Mouse (Mus musculus) skeletal muscle tissue, adult 2 months (tissue): ENCODE measurements around the gene Ppara.
"Not testable (repeated sequence)": the region's sequence is repeated elsewhere in the genome, so short reads cannot be mapped to it uniquely, and the experiment has no call there.

ENCODE experiments used
- DNase-seq: peaks from one replicate; pipeline ENCODE4 v3.0.0-alpha.2; 2012; ENCODE audit warnings: low read depth, low spot score

The Ppara gene

DNA sequence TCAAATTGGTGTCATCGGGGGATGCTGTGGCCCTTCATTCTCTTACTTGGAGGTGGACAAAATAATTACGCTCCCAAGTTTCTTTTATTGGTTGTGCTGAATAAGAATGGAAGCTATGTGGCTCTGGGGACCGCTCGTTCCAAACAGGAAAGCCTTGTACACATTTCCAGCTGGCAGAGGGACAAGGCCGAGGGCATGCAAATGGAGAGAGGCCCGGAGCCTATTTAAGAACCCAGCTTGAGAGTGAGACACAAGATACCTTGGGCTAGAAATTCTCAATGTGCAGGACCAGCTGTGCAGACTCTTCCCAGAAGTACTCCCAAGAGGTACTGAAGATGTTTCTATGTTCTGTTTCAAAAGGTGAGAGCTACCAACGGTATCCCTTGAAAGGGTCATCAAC lies 21.8 kb downstream of the Ppara start:
- DNase-seq: peak; percentile 57

DNA sequence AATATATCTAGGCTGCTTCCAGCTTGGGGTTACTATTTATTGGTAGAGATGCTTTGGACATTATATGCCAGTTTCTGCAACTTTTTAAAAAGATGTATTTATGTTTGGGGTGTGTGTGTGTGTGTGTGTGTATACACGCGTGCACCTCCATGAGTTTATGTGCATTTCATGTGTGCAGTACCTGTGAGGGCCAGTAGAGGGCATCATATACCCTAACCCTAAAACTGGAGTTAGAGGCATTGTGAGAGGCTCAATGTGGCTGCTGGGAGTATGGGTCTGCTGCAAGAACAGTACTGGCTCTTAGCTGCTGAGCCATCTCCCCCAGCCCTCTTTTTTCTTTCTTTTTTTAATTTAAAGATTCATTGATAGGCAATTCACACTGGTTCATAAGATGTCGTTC lies 23.0 kb downstream of the Ppara start:
- no peak for DNase-seq

GRCm38 (mm10) chr15:85762761-85763160 lies 28.0 kb downstream of the Ppara start:
- DNase-seq: no peak

DNA sequence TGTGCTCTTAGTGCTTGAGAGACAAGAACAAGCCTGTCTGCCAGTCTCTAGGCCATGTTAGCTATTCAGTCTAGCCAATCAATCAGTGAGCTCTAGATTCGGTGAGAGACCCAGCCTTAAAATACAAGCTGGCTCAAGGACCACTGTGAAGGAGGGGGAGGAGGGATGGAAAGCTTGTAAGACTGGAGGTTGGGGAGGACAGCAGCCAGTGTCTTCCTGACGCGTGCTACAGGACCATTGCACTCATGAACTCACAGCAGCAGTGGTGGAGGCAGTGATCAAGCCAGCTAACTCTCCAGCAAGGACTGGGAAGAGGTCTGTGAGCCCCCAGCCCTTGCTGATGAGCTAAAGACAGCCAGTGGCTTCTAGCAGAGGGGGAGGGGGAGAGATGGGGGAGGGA lies 30.2 kb downstream of the Ppara start:
- no peak for DNase-seq

DNA sequence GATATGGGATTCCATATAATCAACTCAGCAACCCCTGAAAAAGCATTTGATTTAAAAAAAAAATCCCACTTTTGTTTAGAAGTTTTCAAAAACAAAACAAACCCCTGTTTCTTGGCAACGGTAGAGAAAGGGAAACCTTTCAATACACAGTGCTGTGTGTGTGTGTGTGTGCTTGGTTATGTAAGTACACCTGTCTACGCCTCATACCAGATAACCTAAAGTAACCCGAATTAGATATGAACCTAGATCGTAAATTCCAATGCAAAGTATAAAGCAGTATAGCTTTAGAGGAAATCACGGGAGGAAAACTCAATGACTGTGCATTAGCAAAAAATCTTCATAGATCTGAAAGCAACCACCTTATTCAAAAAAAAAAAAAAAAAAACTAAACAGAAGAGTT lies 31.9 kb downstream of the Ppara start:
- DNase-seq: no peak

- no peak for DNase-seq
Measured at GRCm38 (mm10) chr15:85768991-85769390, 34.2 kb downstream of the Ppara start.

GRCm38 (mm10) chr15:85771306-85772121 lies 36.7 kb downstream of the Ppara start:
- DNase-seq: no peak

GRCm38 (mm10) chr15:85772146-85772740 lies 37.5 kb downstream of the Ppara start:
- no peak for DNase-seq

- DNase-seq: no peak
Measured at GRCm38 (mm10) chr15:85774419-85774818, 39.6 kb downstream of the Ppara start.

GRCm38 (mm10) chr15:85775001-85775400 lies 40.2 kb downstream of the Ppara start:
- no peak for DNase-seq

GRCm38 (mm10) chr15:85776241-85776640 lies 41.5 kb downstream of the Ppara start:
- DNase-seq: no peak

GRCm38 (mm10) chr15:85776771-85777170 lies 42.0 kb downstream of the Ppara start:
- peak; percentile 31 for DNase-seq

DNA sequence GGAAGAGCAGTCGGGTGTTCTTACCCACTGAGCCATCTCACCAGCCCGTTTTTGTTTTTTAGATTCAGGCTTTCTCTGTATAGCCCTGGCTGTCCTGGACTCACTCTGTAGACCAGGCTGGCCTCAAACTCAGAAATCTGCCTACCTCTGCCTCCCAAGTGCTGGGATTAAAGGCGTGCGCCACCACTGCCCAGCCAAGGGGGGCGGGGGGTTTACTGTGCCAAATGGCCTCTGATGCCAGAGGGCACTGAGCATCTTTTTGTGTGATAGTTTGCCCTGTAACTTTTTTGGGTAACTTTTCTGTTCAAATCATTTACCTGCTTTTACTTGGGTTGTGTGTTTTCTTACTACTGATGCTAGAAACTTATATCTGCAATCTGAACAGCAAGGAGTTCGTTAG lies 44.1 kb downstream of the Ppara start:
- DNase-seq: not testable (repeated sequence)

- no peak for DNase-seq
Measured at GRCm38 (mm10) chr15:85783146-85783545, 48.4 kb downstream of the Ppara start.

DNA sequence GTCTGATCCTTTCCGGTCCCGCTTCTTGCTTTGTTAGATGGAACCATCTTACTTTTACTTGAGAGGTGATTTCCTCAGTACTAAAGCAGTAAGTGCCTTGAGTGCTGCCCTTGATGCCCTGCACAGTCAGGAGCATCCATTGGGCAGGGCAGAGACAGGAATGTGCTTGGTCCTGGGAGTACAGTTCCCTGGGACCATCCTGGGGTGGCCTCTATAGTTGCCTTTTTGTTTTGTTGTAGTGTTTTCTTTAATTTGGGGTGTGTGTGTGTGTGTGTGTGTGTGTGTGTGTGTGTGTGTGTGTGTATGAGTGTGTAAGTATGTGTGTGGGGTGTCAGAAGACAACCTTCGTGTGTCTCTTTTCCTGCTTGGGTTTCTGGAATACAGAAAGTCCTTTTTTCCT lies 49.6 kb downstream of the Ppara start:
- DNase-seq: no peak

DNA sequence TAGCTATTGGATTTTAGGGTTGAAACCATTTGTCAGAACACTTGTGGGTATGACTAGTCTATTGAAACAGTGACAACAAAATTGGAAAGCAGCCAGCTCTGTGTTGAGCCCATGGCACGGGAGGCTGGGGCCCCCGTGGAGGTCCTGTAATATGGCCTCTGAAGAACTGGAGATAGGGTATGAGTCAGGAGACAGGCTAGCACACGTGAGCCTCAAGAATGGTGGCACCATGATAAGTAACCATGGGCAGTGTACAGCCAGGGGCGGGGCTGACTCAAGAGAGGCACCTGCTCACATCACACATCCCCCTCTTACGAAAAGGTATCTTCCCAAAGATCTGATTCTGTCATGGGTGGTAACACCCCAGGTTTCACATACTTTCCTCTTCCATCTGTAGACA lies 51.9 kb downstream of the Ppara start:
- DNase-seq: no peak

DNA sequence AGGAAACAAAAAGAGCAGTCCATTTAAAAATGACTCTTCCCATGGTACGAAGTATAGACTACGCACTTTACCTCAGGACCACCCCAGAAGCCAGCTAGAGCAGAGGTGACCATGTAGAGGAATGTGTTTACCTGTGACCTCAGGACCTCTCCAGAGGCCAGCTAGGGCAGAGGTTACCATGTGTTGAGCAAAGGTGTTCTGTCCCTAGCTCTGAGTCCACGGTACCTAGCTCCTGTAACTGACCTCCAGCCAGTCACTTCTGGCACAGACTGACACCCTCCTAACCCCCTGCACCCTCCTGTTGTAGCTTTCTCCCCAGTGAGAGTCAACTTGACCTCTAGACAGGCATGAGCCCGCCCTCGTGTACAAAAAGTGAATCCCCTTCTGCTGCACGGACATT lies 52.7 kb downstream of the Ppara start:
- DNase-seq: no peak

- no peak for DNase-seq
Measured at GRCm38 (mm10) chr15:85788051-85788450, 53.3 kb downstream of the Ppara start.

- DNase-seq: no peak
Measured at GRCm38 (mm10) chr15:85788633-85789032, 53.9 kb downstream of the Ppara start.

DNA sequence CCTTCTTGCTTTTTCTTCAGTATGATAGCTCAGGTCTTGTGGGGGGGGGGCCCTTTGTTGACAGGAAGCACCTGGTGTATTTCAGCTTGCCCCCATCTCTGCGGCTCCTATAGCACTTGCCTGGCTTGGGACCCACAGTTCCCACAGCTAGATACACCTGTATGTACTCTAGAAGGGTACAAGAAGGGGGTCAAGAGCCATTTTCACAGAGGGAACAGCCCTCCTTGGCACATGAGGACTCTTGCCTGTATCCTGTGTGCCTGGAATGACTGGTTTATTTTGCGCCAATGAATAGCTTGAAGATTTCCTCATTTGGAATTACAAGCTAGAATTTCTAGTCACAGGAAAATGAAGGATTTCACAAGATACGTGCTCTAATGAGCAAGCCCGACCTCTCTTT lies 56.7 kb downstream of the Ppara start:
- DNase-seq: no peak

DNA sequence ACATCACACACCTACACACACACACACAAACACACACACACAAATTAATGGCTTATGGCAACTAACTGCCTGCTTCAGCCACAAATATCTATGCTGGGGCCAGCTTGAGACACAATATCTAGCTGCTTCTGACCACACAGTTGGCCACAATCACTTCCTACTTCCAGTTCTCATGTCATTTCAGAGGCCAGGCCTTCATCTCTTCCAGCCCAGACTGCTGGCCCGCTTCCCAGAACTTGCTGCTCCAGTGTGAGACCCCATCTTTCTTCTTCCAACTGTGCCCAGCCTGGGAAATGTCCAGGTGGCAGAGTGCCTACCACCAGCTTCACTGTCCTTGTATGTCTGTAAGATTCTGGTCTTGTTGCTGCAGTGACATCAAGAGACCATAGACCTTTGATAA lies 58.0 kb downstream of the Ppara start:
- no peak for DNase-seq

GRCm38 (mm10) chr15:85795516-85795915 lies 60.7 kb downstream of the Ppara start:
- DNase-seq: no peak

GRCm38 (mm10) chr15:85798676-85799075 lies 63.9 kb downstream of the Ppara start:
- DNase-seq: peak; percentile 63
